Mouse (Mus musculus): ENCODE results near the gene Gm20388. TPM values are rescaled to one million over a fixed set of nuclear protein-coding genes. Genes with fewer than 3 reads are reported as not detected.

The Gm20388 gene
- polyA plus RNA-seq, 1 experiment from 2014 or later = not detected

DNA sequence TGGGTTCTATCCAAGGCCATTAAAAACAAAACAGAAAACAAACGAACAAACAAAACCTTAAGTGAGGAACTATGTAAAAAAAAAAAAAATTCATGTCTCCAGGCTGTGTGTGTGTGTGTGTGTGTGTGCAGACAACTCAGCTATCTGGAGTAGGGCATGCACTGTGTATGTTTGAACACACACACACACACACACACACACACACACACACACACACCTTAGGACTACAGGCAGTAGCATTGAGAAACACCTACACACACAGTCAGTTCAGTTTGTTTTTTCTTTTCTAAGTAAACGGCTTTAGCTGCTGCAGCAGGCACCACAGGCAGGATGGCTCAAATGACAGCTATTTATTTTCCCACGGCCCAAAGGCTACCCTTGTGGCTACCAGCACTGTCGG lies 1438.4 kb downstream of the Gm20388 start:
- no peak overlapping the region for H3K4me3 ChIP-seq (ENCODE audit: low read depth, low read length)
- no peak overlapping the region for H3K4me2 ChIP-seq (replicated peaks; ENCODE audit: low read depth)
- H3K27ac ChIP-seq (ENCODE audit: low read depth, low read length) = no peak overlapping the region
- no peaks in the 10 kb centered on the region for H3K36me3 ChIP-seq (ENCODE audit: control insufficient read depth, insufficient read depth)
- no peak for TF ChIP-seq CTCF (IDR thresholded peaks at IDR 0.05; ENCODE audit: low read depth)
- ATAC-seq = no peak
- 50% methylated on average over 4 of the region's 4 CpGs for WGBS
- H3K27me3 ChIP-seq (replicated peaks; ENCODE audit: control insufficient read depth, insufficient read depth, low read length) = 0 out of 2 replicates have a peak, but pooled peaks cover 3% of the 10 kb centered on the region
- H3K4me1 ChIP-seq (replicated peaks; ENCODE audit: control insufficient read depth, insufficient read depth, low read length) = no peaks in the 10 kb centered on the region
- H3K9ac ChIP-seq (ENCODE audit: low read depth, low read length) = no peak overlapping the region
- no peaks in the 10 kb centered on the region for H3K9me3 ChIP-seq (ENCODE audit: control insufficient read depth)

DNA sequence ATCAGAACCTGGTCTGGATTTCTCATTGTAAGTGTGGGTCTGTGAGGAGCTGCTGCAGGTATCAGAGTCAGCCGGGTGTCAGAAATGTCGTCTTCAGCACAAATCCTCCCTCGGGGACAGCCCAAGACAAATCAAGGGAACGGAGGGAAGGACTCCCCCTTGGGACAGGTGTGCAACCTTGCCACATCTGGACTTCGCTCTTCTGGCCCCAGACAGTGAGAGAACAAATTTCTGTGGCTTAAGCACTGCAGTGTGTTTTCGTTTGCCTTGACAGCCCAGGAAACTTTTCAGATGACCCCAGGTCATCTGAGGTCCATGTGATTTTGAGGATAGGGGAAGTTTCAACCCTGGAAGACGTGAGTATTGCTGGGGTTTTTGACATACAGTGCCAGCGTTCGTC lies 1440.2 kb downstream of the Gm20388 start:
- Histone ChIP-seq H3K4me1 (replicated peaks; ENCODE audit: control insufficient read depth, insufficient read depth, low read length) (no peaks in the 10 kb centered on the region), H3K4me2 (replicated peaks; ENCODE audit: low read depth) (no peak overlapping the region), H3K36me3 (ENCODE audit: control insufficient read depth, insufficient read depth) (no peaks in the 10 kb centered on the region), H3K27me3 (replicated peaks; ENCODE audit: control insufficient read depth, insufficient read depth, low read length) (no peaks in the 10 kb centered on the region; the same call in 1 of the 2 replicates), H3K27ac (ENCODE audit: low read depth, low read length) (no peak overlapping the region), H3K9me3 (ENCODE audit: control insufficient read depth) (no peaks in the 10 kb centered on the region), H3K4me3 (ENCODE audit: low read depth, low read length) (no peak overlapping the region), H3K9ac (ENCODE audit: low read depth, low read length) (no peak overlapping the region)
- no peak for TF ChIP-seq CTCF (IDR thresholded peaks at IDR 0.05; ENCODE audit: low read depth)
- WGBS = 64% methylated on average over 9 of the region's 9 CpGs
- ATAC-seq = no peak

DNA sequence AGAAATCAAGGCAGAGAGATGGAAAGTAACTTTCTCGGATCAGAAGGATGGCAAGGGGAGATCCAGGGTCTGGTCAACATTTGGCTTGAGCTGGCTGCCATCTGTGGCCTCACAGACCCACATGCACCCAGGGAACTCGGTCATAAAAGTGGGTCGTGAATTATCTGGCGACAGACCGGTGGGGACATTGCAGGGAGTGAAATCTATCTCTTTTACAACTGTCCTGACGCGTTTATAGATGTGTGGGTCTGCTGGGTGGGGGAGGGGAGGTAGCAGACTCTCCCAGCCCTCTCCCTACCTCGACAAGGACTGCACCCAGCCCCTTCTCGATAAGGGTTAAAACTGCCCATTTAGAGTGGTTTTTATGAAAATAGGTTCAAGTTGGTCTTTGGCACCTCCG lies 1444.2 kb downstream of the Gm20388 start:
- Histone ChIP-seq H3K9me3 (ENCODE audit: control insufficient read depth) (no peaks in the 10 kb centered on the region), H3K27ac (ENCODE audit: low read depth, low read length) (no peak overlapping the region), H3K9ac (ENCODE audit: low read depth, low read length) (no peak overlapping the region), H3K27me3 (replicated peaks; ENCODE audit: control insufficient read depth, insufficient read depth, low read length) (peaks cover 4% of the 10 kb centered on the region), H3K4me2 (replicated peaks; ENCODE audit: low read depth) (no peak overlapping the region), H3K36me3 (ENCODE audit: control insufficient read depth, insufficient read depth) (no peaks in the 10 kb centered on the region), H3K4me3 (ENCODE audit: low read depth, low read length) (no peak overlapping the region), H3K4me1 (replicated peaks; ENCODE audit: control insufficient read depth, insufficient read depth, low read length) (peaks cover 7% of the 10 kb centered on the region)
- 38% methylated on average over 10 of the region's 10 CpGs for WGBS
- ATAC-seq = no peak
- TF ChIP-seq CTCF (IDR thresholded peaks at IDR 0.05; ENCODE audit: low read depth) = no peak

DNA sequence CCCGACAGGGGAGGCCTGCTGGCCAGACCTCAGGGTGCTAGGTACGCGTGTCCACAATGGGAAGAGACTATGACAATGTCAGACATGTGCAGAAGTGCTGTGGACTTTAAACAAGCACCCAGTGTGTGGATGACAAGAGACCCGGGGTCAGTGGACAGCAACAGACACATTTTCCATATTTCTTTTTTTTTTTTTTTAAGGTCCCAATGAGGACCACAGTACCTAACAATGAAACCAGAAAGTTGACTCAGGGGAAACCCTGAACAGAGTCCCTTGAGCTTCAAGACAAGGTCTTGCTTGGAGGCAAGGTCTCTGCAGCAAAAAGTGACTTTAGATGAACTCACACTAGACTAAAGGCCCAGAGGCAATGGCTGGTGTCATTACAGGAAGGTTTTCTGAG lies 1446.8 kb downstream of the Gm20388 start:
- H3K4me2 ChIP-seq (replicated peaks; ENCODE audit: low read depth) = no peak overlapping the region
- peaks cover 19% of the 10 kb centered on the region for H3K27me3 ChIP-seq (replicated peaks; ENCODE audit: control insufficient read depth, insufficient read depth, low read length)
- 94% methylated on average over 4 of the region's 4 CpGs for WGBS
- H3K36me3 ChIP-seq (ENCODE audit: control insufficient read depth, insufficient read depth) = no peaks in the 10 kb centered on the region
- no peak overlapping the region for H3K9ac ChIP-seq (ENCODE audit: low read depth, low read length)
- no peak for TF ChIP-seq CTCF (IDR thresholded peaks at IDR 0.05; ENCODE audit: low read depth)
- H3K4me1 ChIP-seq (replicated peaks; ENCODE audit: control insufficient read depth, insufficient read depth, low read length) = peaks cover 7% of the 10 kb centered on the region
- no peak overlapping the region for H3K27ac ChIP-seq (ENCODE audit: low read depth, low read length)
- ATAC-seq = no peak
- H3K9me3 ChIP-seq (ENCODE audit: control insufficient read depth) = no peaks in the 10 kb centered on the region
- H3K4me3 ChIP-seq (ENCODE audit: low read depth, low read length) = no peak overlapping the region

DNA sequence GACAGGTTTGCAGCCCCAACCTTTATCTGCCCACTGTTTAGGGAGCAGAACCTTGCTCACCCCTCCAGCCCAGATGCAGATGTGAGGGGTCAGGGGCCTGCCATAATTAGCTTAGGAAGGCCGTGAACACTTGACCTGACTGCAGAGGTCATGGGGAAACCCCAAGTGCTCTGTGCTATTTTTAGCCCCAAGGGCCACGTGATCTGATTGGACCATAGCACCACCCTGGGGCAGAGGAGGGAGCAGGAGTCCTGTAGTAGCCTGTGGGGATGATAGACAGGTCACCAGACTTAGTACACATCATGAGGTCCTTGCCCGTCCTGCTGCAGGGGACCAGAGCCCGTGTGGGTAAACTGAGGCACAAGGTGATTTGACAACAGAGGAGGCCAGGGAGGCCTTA lies 1448.0 kb downstream of the Gm20388 start:
- no peak for TF ChIP-seq CTCF (IDR thresholded peaks at IDR 0.05; ENCODE audit: low read depth)
- Histone ChIP-seq H3K27me3 (replicated peaks; ENCODE audit: control insufficient read depth, insufficient read depth, low read length) (peaks cover 19% of the 10 kb centered on the region), H3K4me1 (replicated peaks; ENCODE audit: control insufficient read depth, insufficient read depth, low read length) (peaks cover 7% of the 10 kb centered on the region), H3K27ac (ENCODE audit: low read depth, low read length) (no peak overlapping the region), H3K9ac (ENCODE audit: low read depth, low read length) (no peak overlapping the region), H3K4me3 (ENCODE audit: low read depth, low read length) (no peak overlapping the region), H3K36me3 (ENCODE audit: control insufficient read depth, insufficient read depth) (no peaks in the 10 kb centered on the region), H3K9me3 (ENCODE audit: control insufficient read depth) (0 out of 2 replicates have a peak, but pooled peaks cover 2% of the 10 kb centered on the region), H3K4me2 (replicated peaks; ENCODE audit: low read depth) (peak overlapping the region; percentile 44; the same call in 1 of the 2 replicates)
- ATAC-seq = peak; percentile 21; the same call in 1 of the 2 replicates
- WGBS = 32% methylated on average over 4 of the region's 4 CpGs

DNA sequence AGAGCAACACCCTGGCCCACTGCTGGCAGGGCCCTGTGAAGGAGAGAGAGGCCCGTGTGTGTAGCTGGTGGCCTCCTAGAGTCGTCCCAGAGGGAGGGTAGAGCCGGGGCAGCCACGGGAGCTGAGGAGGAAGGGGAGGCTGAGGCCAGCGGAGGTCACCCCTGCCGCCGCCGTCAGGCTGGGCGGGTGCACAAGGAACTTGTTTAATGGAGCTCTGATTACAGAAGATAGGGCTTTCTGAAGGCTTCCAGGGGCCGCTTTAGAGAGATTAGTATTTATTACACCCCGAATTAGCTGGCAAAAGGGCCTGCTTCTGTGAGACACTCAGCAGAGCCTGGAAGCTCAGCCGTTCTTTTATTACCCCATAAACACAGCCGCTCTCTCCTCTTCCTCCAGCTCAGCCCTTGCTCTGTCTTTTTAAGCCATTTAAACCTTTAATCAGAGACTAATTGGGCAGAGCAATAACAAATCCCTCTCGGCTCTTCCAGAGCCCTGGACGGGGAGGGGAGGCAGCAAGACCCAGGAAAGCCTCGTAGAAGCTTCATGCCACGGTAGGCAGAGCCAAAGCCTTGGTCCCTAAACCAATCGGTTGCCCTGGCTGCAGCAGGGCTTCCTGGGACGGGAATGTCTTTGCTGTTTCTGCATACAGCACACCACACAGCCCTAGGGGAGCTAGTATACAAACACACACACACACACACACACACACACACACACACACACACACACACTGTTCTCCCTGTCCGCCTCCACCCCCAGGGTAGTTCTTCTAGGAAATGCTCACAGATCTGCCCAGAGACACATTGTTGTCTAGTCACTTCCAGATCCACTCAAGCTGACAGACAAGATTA lies 1448.7 kb downstream of the Gm20388 start:
- H3K9me3 ChIP-seq (ENCODE audit: control insufficient read depth) = 0 out of 2 replicates have a peak, but pooled peaks cover 2% of the 10 kb centered on the region
- no peaks in the 10 kb centered on the region for H3K36me3 ChIP-seq (ENCODE audit: control insufficient read depth, insufficient read depth)
- H3K9ac ChIP-seq (ENCODE audit: low read depth, low read length) = no peak overlapping the region
- H3K27me3 ChIP-seq (replicated peaks; ENCODE audit: control insufficient read depth, insufficient read depth, low read length) = peaks cover 19% of the 10 kb centered on the region
- WGBS = 5% methylated on average over 20 of the region's 20 CpGs
- no peak for TF ChIP-seq CTCF (IDR thresholded peaks at IDR 0.05; ENCODE audit: low read depth)
- peak overlapping the region; percentile 44 for H3K4me2 ChIP-seq (replicated peaks; ENCODE audit: low read depth)
- ATAC-seq = peak; percentile 44
- no peak overlapping the region for H3K4me3 ChIP-seq (ENCODE audit: low read depth, low read length)
- H3K4me1 ChIP-seq (replicated peaks; ENCODE audit: control insufficient read depth, insufficient read depth, low read length) = peaks cover 7% of the 10 kb centered on the region
- H3K27ac ChIP-seq (ENCODE audit: low read depth, low read length) = no peak overlapping the region
